In genomic region chr12:89302011-89302410, GRCm38 (mm10) we compare ENCODE assay signal across 8 mouse cellular contexts.
DNase-seq lines count a peak whose midpoint lies in the region; ATAC-seq and TF ChIP-seq lines count a peak whose summit lies in the region.

No protein-coding gene starts in this region.

- DNase-seq in kidney, adult 18-20 months: peak; percentile 56
- DNase-seq in cerebellum, adult 11 months: peak; percentile 20
- DNase-seq in hindlimb bud, embryonic 11.5 days (ENCODE audit: extremely low spot score, low read depth, low spot score): peak; percentile 82
- DNase-seq in left cerebral cortex, postnatal 36 days (ENCODE audit: low spot score in 2 of 2): peak; percentile 70 to 74
- peak; percentile 69 for DNase-seq in midbrain, postnatal 0 days (ENCODE audit: low spot score)
- peak; percentile 40 for DNase-seq in thymus, postnatal 25 days

- ATAC-seq in kidney, embryonic 14.5 days (ENCODE audit: low FRiP score, low TSS enrichment): no peak; the same call in 1 of the 2 replicates
- ATAC-seq in forebrain, embryonic 16.5 days: peak; percentile 40; the same call in 1 of the 2 replicates
- no peak for ATAC-seq in midbrain, postnatal 0 days (ENCODE audit: low FRiP score)

- H3K36me3 ChIP-seq in kidney, embryonic 14.5 days (ENCODE audit: control insufficient read depth, insufficient read depth, low read length): no peaks in the 10 kb centered on the region
- no peaks in the 10 kb centered on the region for H3K36me3 ChIP-seq in forebrain, embryonic 16.5 days (ENCODE audit: control insufficient read depth, insufficient read depth)
- H3K36me3 ChIP-seq in midbrain, postnatal 0 days (ENCODE audit: insufficient read depth, low read length): no peaks in the 10 kb centered on the region

- no peak overlapping the region for H3K27ac ChIP-seq in kidney, embryonic 14.5 days (ENCODE audit: low read depth, low read length)
- no peak overlapping the region for H3K27ac ChIP-seq in forebrain, embryonic 16.5 days (ENCODE audit: low read length)
- no peak overlapping the region for H3K27ac ChIP-seq in midbrain, postnatal 0 days (ENCODE audit: low read depth, low read length)

- intact Hi-C loops in left cerebral cortex, postnatal 36 days (cut with DNase I): no loop called here

- H3K9me3 ChIP-seq in kidney, embryonic 14.5 days (ENCODE audit: control insufficient read depth, low read length): no peaks in the 10 kb centered on the region
- H3K9me3 ChIP-seq in forebrain, embryonic 16.5 days (ENCODE audit: control insufficient read depth, low read length): no peaks in the 10 kb centered on the region
- H3K9me3 ChIP-seq in midbrain, postnatal 0 days (ENCODE audit: low read length): no peaks in the 10 kb centered on the region

- H3K4me1 ChIP-seq in kidney, embryonic 14.5 days (ENCODE audit: control insufficient read depth, insufficient read depth, low read length): no peaks in the 10 kb centered on the region
- H3K4me1 ChIP-seq in forebrain, embryonic 16.5 days (replicated peaks; ENCODE audit: control insufficient read depth, insufficient read depth, low read length): no peaks in the 10 kb centered on the region
- H3K4me1 ChIP-seq in midbrain, postnatal 0 days (ENCODE audit: insufficient read depth, low read length): no peaks in the 10 kb centered on the region

- peak; percentile 88 for TF ChIP-seq CTCF in midbrain, postnatal 0 days (IDR thresholded peaks at IDR 0.05)

- no peaks in the 10 kb centered on the region for H3K27me3 ChIP-seq in kidney, embryonic 14.5 days (ENCODE audit: control insufficient read depth, insufficient read depth, low read length)
- H3K27me3 ChIP-seq in forebrain, embryonic 16.5 days (replicated peaks; ENCODE audit: control insufficient read depth, insufficient read depth, low read length): no peaks in the 10 kb centered on the region
- H3K27me3 ChIP-seq in midbrain, postnatal 0 days (ENCODE audit: insufficient read depth, low read length): no peaks in the 10 kb centered on the region

- 44% methylated on average over 4 of the region's 4 CpGs for WGBS in kidney, embryonic 14.5 days
- 40% methylated on average over 4 of the region's 4 CpGs for WGBS in forebrain, embryonic 16.5 days
- WGBS in midbrain, postnatal 0 days: 42% methylated on average over 4 of the region's 4 CpGs

- H3K4me2 ChIP-seq in kidney, embryonic 14.5 days (replicated peaks; ENCODE audit: low read depth, low read length): no peak overlapping the region
- H3K4me2 ChIP-seq in forebrain, embryonic 16.5 days (ENCODE audit: low read length): no peak overlapping the region
- no peak overlapping the region for H3K4me2 ChIP-seq in midbrain, postnatal 0 days (ENCODE audit: low read depth, low read length, poor library complexity, severe bottlenecking)

- no peak overlapping the region for H3K9ac ChIP-seq in kidney, embryonic 14.5 days (ENCODE audit: low read depth, low read length)
- no peak overlapping the region for H3K9ac ChIP-seq in forebrain, embryonic 16.5 days (replicated peaks; ENCODE audit: low read depth, low read length)
- no peak overlapping the region for H3K9ac ChIP-seq in midbrain, postnatal 0 days (replicated peaks; ENCODE audit: low read length, poor library complexity, severe bottlenecking)

- no peak overlapping the region for H3K4me3 ChIP-seq in kidney, embryonic 14.5 days (ENCODE audit: low read length)
- no peak overlapping the region for H3K4me3 ChIP-seq in forebrain, embryonic 16.5 days (replicated peaks; ENCODE audit: low read length)
- H3K4me3 ChIP-seq in midbrain, postnatal 0 days (ENCODE audit: low read depth, low read length): no peak overlapping the region

Comparison
In these comparisons a context has a peak if more than half of its experiments do, and no peak if none do; other contexts are left out.
1. DNase-seq: peak in every context shown above with its lines; median percentile 82 in hindlimb bud, embryonic 11.5 days; 72 in left cerebral cortex, postnatal 36 days; 69 in midbrain, postnatal 0 days; 56 in kidney, adult 18-20 months; 40 in thymus, postnatal 25 days; 20 in cerebellum, adult 11 months.